ENCODE assay signal across 24 mouse cellular contexts in the genomic region with DNA sequence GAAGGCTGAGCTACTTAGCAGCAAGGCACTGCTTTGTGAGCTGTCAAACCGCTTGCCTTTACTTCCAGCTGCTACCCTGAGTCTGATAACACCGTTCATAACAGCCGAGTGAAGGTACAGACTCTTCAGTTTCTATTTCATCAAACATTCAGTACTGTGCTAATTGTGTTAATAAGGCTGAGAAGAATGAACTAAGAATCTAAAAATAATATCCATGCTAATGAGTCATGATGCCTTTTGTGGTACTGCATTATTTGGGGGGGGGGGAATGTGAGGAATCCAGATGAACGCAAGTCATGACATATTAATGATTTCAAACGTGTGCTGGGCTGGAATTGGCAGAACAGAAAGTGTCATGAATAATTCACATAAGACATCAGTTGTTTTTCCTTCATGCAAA.
A peak's percentile ranks its signal among the peaks of the same experiment; 100 is the strongest.
DNase-seq lines count a peak whose midpoint lies in the region; ATAC-seq and TF ChIP-seq lines count a peak whose summit lies in the region.
"Had no signal": no experiment of that assay in that cellular context is flagged by ENCODE, and none has a peak within 500 bp of the region (broad histone marks: within the 10 kb centered on the region; RNA-seq: fewer than 3 reads in every experiment).

No protein-coding gene starts in this region.

- H3K9me3 ChIP-seq in heart, embryonic 14.5 days (ENCODE audit: control insufficient read depth, low read length): no peaks in the 10 kb centered on the region
- no peaks in the 10 kb centered on the region for H3K9me3 ChIP-seq in midbrain, embryonic 15.5 days
- H3K9me3 ChIP-seq in midbrain, embryonic 11.5 days (ENCODE audit: control insufficient read depth, low read length): no peaks in the 10 kb centered on the region
- H3K9me3 ChIP-seq: embryonic facial prominence, embryonic 15.5 days; forebrain, embryonic 12.5 days; heart, embryonic 13.5 days; hindbrain, embryonic 12.5 days had no signal

- H3K27me3 ChIP-seq in heart, embryonic 14.5 days (ENCODE audit: control insufficient read depth, insufficient read depth, low read length): no peaks in the 10 kb centered on the region
- H3K27me3 ChIP-seq in midbrain, embryonic 15.5 days (replicated peaks): no peaks in the 10 kb centered on the region
- H3K27me3 ChIP-seq in midbrain, embryonic 11.5 days (ENCODE audit: control insufficient read depth, insufficient read depth, low read length): no peaks in the 10 kb centered on the region
- no peaks in the 10 kb centered on the region for H3K27me3 ChIP-seq in thymus, adult 2 months (ENCODE audit: control insufficient read depth, insufficient read depth, low read length)
- H3K27me3 ChIP-seq: embryonic facial prominence, embryonic 15.5 days; forebrain, embryonic 12.5 days; heart, embryonic 13.5 days; hindbrain, embryonic 12.5 days had no signal

- TF ChIP-seq POLR2A in thymus, adult 2 months (IDR thresholded peaks at IDR 0.05; ENCODE audit: control insufficient read depth, extremely low read depth, insufficient read depth, low read length, poor library complexity): no peak

- no peak for TF ChIP-seq CTCF in layer of hippocampus, adult 2 months (conservative IDR thresholded peaks at IDR 0.05)
- no peak for TF ChIP-seq CTCF in thymus, adult 2 months (IDR thresholded peaks at IDR 0.05; ENCODE audit: borderline replicate concordance, control insufficient read depth, extremely low read depth, insufficient read depth, low read length, poor library complexity)

- H3K36me3 ChIP-seq in heart, embryonic 14.5 days (ENCODE audit: control insufficient read depth, insufficient read depth, low read length): no peaks in the 10 kb centered on the region
- H3K36me3 ChIP-seq in midbrain, embryonic 15.5 days (replicated peaks): no peaks in the 10 kb centered on the region
- no peaks in the 10 kb centered on the region for H3K36me3 ChIP-seq in midbrain, embryonic 11.5 days (ENCODE audit: control insufficient read depth, insufficient read depth, low read length)
- no peaks in the 10 kb centered on the region for H3K36me3 ChIP-seq in thymus, adult 2 months (ENCODE audit: control insufficient read depth, insufficient read depth, low read length)
- H3K36me3 ChIP-seq: embryonic facial prominence, embryonic 15.5 days; forebrain, embryonic 12.5 days; heart, embryonic 13.5 days; hindbrain, embryonic 12.5 days had no signal

- no peak for ATAC-seq in heart, embryonic 14.5 days (ENCODE audit: insufficient number of reproducible peaks, insufficient read depth, low FRiP score, low read depth)
- peak; percentile 15; the same call in 1 of the 2 replicates for ATAC-seq in midbrain, embryonic 15.5 days (replicated peaks)
- ATAC-seq in midbrain, embryonic 11.5 days (ENCODE audit: low FRiP score): no peak
- ATAC-seq: hindbrain, embryonic 16.5 days; inflammation-experienced regulatory T-cells, adult 6 months; intestine, postnatal 0 days had no signal

- WGBS in heart, embryonic 14.5 days: 33% methylated on average over 5 of the region's 5 CpGs
- WGBS in midbrain, embryonic 15.5 days: 31% methylated on average over 5 of the region's 5 CpGs
- 71% methylated on average over 5 of the region's 5 CpGs for WGBS in midbrain, embryonic 11.5 days
- 85% methylated on average over 5 of the region's 5 CpGs for WGBS in thymus, adult 2 months

- H3K4me1 ChIP-seq in heart, embryonic 14.5 days (ENCODE audit: control insufficient read depth in 2 of 2, insufficient read depth in 2 of 2, low read length in 2 of 2): peaks cover 3 to 4% of the 10 kb centered on the region in 2 experiments; a peak in 3 of 4 replicates
- peaks cover 26% of the 10 kb centered on the region for H3K4me1 ChIP-seq in midbrain, embryonic 15.5 days
- peaks cover 3% of the 10 kb centered on the region for H3K4me1 ChIP-seq in midbrain, embryonic 11.5 days (ENCODE audit: control insufficient read depth, insufficient read depth, low read length)
- H3K4me1 ChIP-seq in thymus, adult 2 months (replicated peaks; ENCODE audit: control insufficient read depth, insufficient read depth, low read length): no peaks in the 10 kb centered on the region

- no peak for DNase-seq in heart, adult 8-10 months (ENCODE audit: low spot score)
- no peak for DNase-seq in layer of hippocampus, adult 2 months (ENCODE audit: low spot score in 2 of 2)
- no peak for DNase-seq in layer of hippocampus, postnatal 10 days (ENCODE audit: low spot score in 2 of 2)
- no peak for DNase-seq in midbrain, embryonic 11.5 days (ENCODE audit: low spot score, missing footprints)
- DNase-seq in thymus, adult 2 months: no peak
- DNase-seq: adrenal gland, adult 8-10 months; adrenal gland, postnatal 36 days; cerebellum, adult 11 months; cerebellum, adult 8-10 months; cerebellum, postnatal 14 days; embryo, embryonic 11 days; gastrocnemius, postnatal 10 days; heart, adult 18-20 months; heart, postnatal 4 days had no signal

- H3K4me2 ChIP-seq in heart, embryonic 14.5 days (ENCODE audit: low read length): peak overlapping the region; percentile 14; the same call in 1 of the 2 replicates
- H3K4me2 ChIP-seq in midbrain, embryonic 15.5 days: no peak overlapping the region
- no peak overlapping the region for H3K4me2 ChIP-seq in midbrain, embryonic 11.5 days
- H3K4me2 ChIP-seq: embryonic facial prominence, embryonic 15.5 days; forebrain, embryonic 12.5 days; heart, embryonic 13.5 days; hindbrain, embryonic 12.5 days had no signal

- H3K27ac ChIP-seq in heart, embryonic 14.5 days (replicated peaks in 1 of 2; ENCODE audit: control insufficient read depth in 1 of 2, insufficient read depth in 1 of 2, low read depth in 2 of 2, low read length in 2 of 2): no peak overlapping the region
- peak overlapping the region; percentile 69 for H3K27ac ChIP-seq in layer of hippocampus, adult 2 months
- H3K27ac ChIP-seq in midbrain, embryonic 15.5 days: peak overlapping the region; percentile 2; the same call in 1 of the 2 replicates
- H3K27ac ChIP-seq in midbrain, embryonic 11.5 days (ENCODE audit: low read depth, low read length): no peak overlapping the region; the same call in 1 of the 2 replicates
- no peak overlapping the region for H3K27ac ChIP-seq in thymus, adult 2 months (ENCODE audit: control insufficient read depth, insufficient read depth, low read length)
- H3K27ac ChIP-seq: embryonic facial prominence, embryonic 15.5 days; forebrain, embryonic 12.5 days; heart, embryonic 13.5 days; hindbrain, embryonic 12.5 days had no signal

- no peak overlapping the region for H3K9ac ChIP-seq in heart, embryonic 14.5 days (ENCODE audit: low read length)
- H3K9ac ChIP-seq in midbrain, embryonic 15.5 days: no peak overlapping the region
- H3K9ac ChIP-seq in midbrain, embryonic 11.5 days (ENCODE audit: low read length): no peak overlapping the region
- H3K9ac ChIP-seq: embryonic facial prominence, embryonic 15.5 days; forebrain, embryonic 12.5 days; heart, embryonic 13.5 days; hindbrain, embryonic 12.5 days had no signal

- no peak overlapping the region for H3K4me3 ChIP-seq in heart, embryonic 14.5 days (ENCODE audit: control insufficient read depth in 1 of 2, insufficient read depth in 1 of 2, low read depth in 1 of 2, low read length in 2 of 2)
- H3K4me3 ChIP-seq in layer of hippocampus, adult 2 months: no peak overlapping the region
- no peak overlapping the region for H3K4me3 ChIP-seq in midbrain, embryonic 15.5 days
- H3K4me3 ChIP-seq in midbrain, embryonic 11.5 days (ENCODE audit: low read depth, low read length): no peak overlapping the region
- H3K4me3 ChIP-seq in thymus, adult 2 months (ENCODE audit: control insufficient read depth, insufficient read depth, low read length): no peak overlapping the region
- H3K4me3 ChIP-seq: embryonic facial prominence, embryonic 15.5 days; erythroblast, embryonic 14.5 days; forebrain, embryonic 12.5 days; heart, embryonic 13.5 days; hindbrain, embryonic 12.5 days had no signal

Comparison
In these comparisons a context has a peak if more than half of its experiments do, and no peak if none do; other contexts are left out.
1. H3K27ac ChIP-seq: peak in layer of hippocampus, adult 2 months (single experiment) and midbrain, embryonic 15.5 days (single experiment); none in heart, embryonic 14.5 days (0 of 2), midbrain, embryonic 11.5 days (single experiment) and thymus, adult 2 months (single experiment).